Mouse (Mus musculus): ENCODE data around the gene Gm21425. TPM values are rescaled to one million over a fixed set of nuclear protein-coding genes. Genes with fewer than 3 reads are reported as not detected.
"Not testable (repeated sequence)": the region's sequence is repeated elsewhere in the genome, so short reads cannot be mapped to it uniquely, and the experiment has no call there.

The Gm21425 gene
- polyA plus RNA-seq (2012; rRNA removed), result not detected in 2 replicates

GRCm38 (mm10) chrY:13161668-13162067 is at the start of gene Gm21425:
Gm21425 (plus strand) TSS chrY:13161968.
- not testable (repeated sequence) for H3K4me1 ChIP-seq (ENCODE audit: control insufficient read depth, insufficient read depth, insufficient read length); DNase-seq (ENCODE audit: low read depth in 1 of 2, low spot score in 2 of 2); H3K27ac ChIP-seq (ENCODE audit: insufficient read depth, low read length)

GRCm38 (mm10) chrY:13133392-13133791 is 28.4 kb upstream of the Gm21425 start, which contains the start of gene Gm21891:
Gm21891 (minus strand) TSS chrY:13133492.
- not testable (repeated sequence) for H3K4me3 ChIP-seq (ENCODE audit: extremely low read depth, insufficient read depth, insufficient read length); H3K36me3 ChIP-seq (ENCODE audit: control insufficient read depth, insufficient read depth, low read length); H3K27me3 ChIP-seq (ENCODE audit: control insufficient read depth, insufficient read depth, low read length); DNase-seq (ENCODE audit: low read depth in 1 of 2, low spot score in 2 of 2); H3K27ac ChIP-seq (ENCODE audit: insufficient read depth, low read length); H3K4me1 ChIP-seq (ENCODE audit: control insufficient read depth, insufficient read depth, insufficient read length)
- WGBS, result no CpG with 5 or more reads among the region's 3 CpGs

More at GRCm38 (mm10) chrY:13161668-13162067, at the start of gene Gm21425:
- H3K27me3 ChIP-seq (ENCODE audit: control insufficient read depth, insufficient read depth, low read length); H3K36me3 ChIP-seq (ENCODE audit: control insufficient read depth, insufficient read depth, low read length); H3K4me3 ChIP-seq (ENCODE audit: extremely low read depth, insufficient read depth, insufficient read length): not testable (repeated sequence)

Other genes starting within 250 kb of the Gm21425 start
- not detected in 2 replicates for gene Gm20807, start 119.1 kb upstream of the Gm21425 start, polyA plus RNA-seq (2012; rRNA removed)
- gene Gm21891, start 28.5 kb upstream of the Gm21425 start, polyA plus RNA-seq (2012; rRNA removed), result not detected in 2 replicates
- not detected in 2 replicates for gene Gm21828, start 62.0 kb downstream of the Gm21425 start, polyA plus RNA-seq (2012; rRNA removed)
- gene Gm21440, start 90.4 kb downstream of the Gm21425 start, polyA plus RNA-seq (2012; rRNA removed), result not detected in 2 replicates
- gene Gm21454, start 90.5 kb downstream of the Gm21425 start, polyA plus RNA-seq (2012; rRNA removed), result not detected in 2 replicates
- not detected in 2 replicates for gene Gm21725, start 187.1 kb downstream of the Gm21425 start, polyA plus RNA-seq (2012; rRNA removed)